Comparison of ENCODE assay signal across 14 mouse cellular contexts in the genomic region with DNA sequence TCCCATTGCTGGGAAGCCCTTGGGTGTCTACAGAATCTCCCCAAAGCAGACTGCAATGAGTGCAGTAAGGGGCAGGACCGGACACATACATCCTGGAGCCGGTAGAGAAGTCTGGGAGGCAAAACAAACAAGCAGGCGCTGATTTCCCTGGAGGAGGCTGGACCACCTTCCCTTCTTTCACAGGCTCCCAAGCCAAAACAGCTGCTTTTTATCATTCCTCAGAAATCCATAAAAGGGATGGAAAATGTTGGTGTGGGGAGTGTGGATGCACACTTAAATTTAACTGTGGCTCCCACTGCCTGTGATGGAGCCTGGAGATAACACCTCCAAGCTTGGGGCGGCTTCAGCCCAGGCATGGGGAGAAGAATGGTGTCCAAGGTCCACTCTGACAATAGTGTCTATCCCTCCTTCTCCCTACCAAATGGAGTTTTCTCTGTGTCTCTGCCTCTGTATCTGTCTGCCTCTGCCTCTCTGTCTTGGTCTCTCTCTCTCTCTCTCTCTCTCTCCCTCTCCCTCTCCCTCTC.
DNase-seq lines count a peak whose midpoint lies in the region; ATAC-seq lines count a peak whose summit lies in the region.
"Had no signal": no experiment of that assay in that cellular context is flagged by ENCODE, and none has a peak within 500 bp of the region (broad histone marks: within the 10 kb centered on the region; RNA-seq: fewer than 3 reads in every experiment).

No protein-coding gene starts in this region.

- H3K36me3 ChIP-seq in forebrain, embryonic 10.5 days (replicated peaks) = no peaks in the 10 kb centered on the region
- H3K36me3 ChIP-seq in forebrain, embryonic 12.5 days (replicated peaks) = no peaks in the 10 kb centered on the region
- no peaks in the 10 kb centered on the region for H3K36me3 ChIP-seq in kidney, embryonic 15.5 days
- H3K36me3 ChIP-seq in embryonic facial prominence, embryonic 15.5 days = no peaks in the 10 kb centered on the region

- H3K27ac ChIP-seq in forebrain, embryonic 10.5 days = peak overlapping the region; percentile 46; the same call in 1 of the 2 replicates
- H3K27ac ChIP-seq in forebrain, embryonic 12.5 days = no peak overlapping the region
- H3K27ac ChIP-seq in kidney, embryonic 15.5 days = peak overlapping the region; percentile 78
- peak overlapping the region; percentile 82 for H3K27ac ChIP-seq in embryonic facial prominence, embryonic 15.5 days (replicated peaks)
- H3K27ac ChIP-seq: hindbrain, postnatal 0 days had no signal

- 82% methylated on average over 4 of the region's 4 CpGs for WGBS in forebrain, embryonic 10.5 days
- 81% methylated on average over 4 of the region's 4 CpGs for WGBS in forebrain, embryonic 12.5 days
- 47% methylated on average over 4 of the region's 4 CpGs for WGBS in kidney, embryonic 15.5 days
- WGBS in embryonic facial prominence, embryonic 15.5 days = 18% methylated on average over 4 of the region's 4 CpGs

- no peaks in the 10 kb centered on the region for H3K9me3 ChIP-seq in forebrain, embryonic 10.5 days
- H3K9me3 ChIP-seq in forebrain, embryonic 12.5 days = no peaks in the 10 kb centered on the region
- H3K9me3 ChIP-seq in kidney, embryonic 15.5 days (replicated peaks) = no peaks in the 10 kb centered on the region
- no peaks in the 10 kb centered on the region for H3K9me3 ChIP-seq in embryonic facial prominence, embryonic 15.5 days (replicated peaks)

- H3K4me2 ChIP-seq in forebrain, embryonic 12.5 days = no peak overlapping the region
- no peak overlapping the region for H3K4me2 ChIP-seq in kidney, embryonic 15.5 days
- no peak overlapping the region for H3K4me2 ChIP-seq in embryonic facial prominence, embryonic 15.5 days (replicated peaks)

- no peak for DNase-seq in forebrain, embryonic 10.5 days (ENCODE audit: extremely low spot score, low spot score)
- no peak for DNase-seq in kidney, adult 8-10 months
- DNase-seq in lung, postnatal 10 days = peak; percentile 38
- no peak for DNase-seq in thymus, postnatal 36 days
- DNase-seq in spleen, adult 18-20 months = no peak
- DNase-seq: adrenal gland, postnatal 25 days; cerebellum, adult 11 months; gastrocnemius, postnatal 25 days; right cerebral cortex, postnatal 25 days had no signal

- peaks cover 8% of the 10 kb centered on the region; the same call in 1 of the 2 replicates for H3K27me3 ChIP-seq in forebrain, embryonic 10.5 days (ENCODE audit: poor library complexity, severe bottlenecking)
- H3K27me3 ChIP-seq in forebrain, embryonic 12.5 days = peaks cover 10% of the 10 kb centered on the region; the same call in 1 of the 2 replicates
- no peaks in the 10 kb centered on the region for H3K27me3 ChIP-seq in kidney, embryonic 15.5 days
- no peaks in the 10 kb centered on the region for H3K27me3 ChIP-seq in embryonic facial prominence, embryonic 15.5 days

- no peak for ATAC-seq in forebrain, embryonic 12.5 days (ENCODE audit: low FRiP score)
- ATAC-seq in kidney, embryonic 15.5 days (replicated peaks; ENCODE audit: low FRiP score) = no peak
- no peak for ATAC-seq in embryonic facial prominence, embryonic 15.5 days (ENCODE audit: insufficient number of reproducible peaks, low FRiP score, low TSS enrichment, low read depth)
- ATAC-seq: forebrain, embryonic 14.5 days; hindbrain, postnatal 0 days had no signal

- no peak overlapping the region for H3K9ac ChIP-seq in forebrain, embryonic 12.5 days
- no peak overlapping the region for H3K9ac ChIP-seq in kidney, embryonic 15.5 days
- H3K9ac ChIP-seq in embryonic facial prominence, embryonic 15.5 days = no peak overlapping the region

- H3K4me3 ChIP-seq in forebrain, embryonic 10.5 days = no peak overlapping the region
- H3K4me3 ChIP-seq in forebrain, embryonic 12.5 days (replicated peaks) = no peak overlapping the region
- H3K4me3 ChIP-seq in kidney, embryonic 15.5 days (replicated peaks) = no peak overlapping the region
- no peak overlapping the region for H3K4me3 ChIP-seq in embryonic facial prominence, embryonic 15.5 days (replicated peaks)

- H3K4me1 ChIP-seq in forebrain, embryonic 10.5 days = peaks cover 40% of the 10 kb centered on the region
- 0 out of 2 replicates have a peak, but pooled peaks cover 3% of the 10 kb centered on the region for H3K4me1 ChIP-seq in forebrain, embryonic 12.5 days
- H3K4me1 ChIP-seq in kidney, embryonic 15.5 days = peaks cover 48% of the 10 kb centered on the region
- H3K4me1 ChIP-seq in embryonic facial prominence, embryonic 15.5 days = peaks cover 52% of the 10 kb centered on the region
